ENCODE assay signal across 7 mouse cellular contexts in the genomic region with DNA sequence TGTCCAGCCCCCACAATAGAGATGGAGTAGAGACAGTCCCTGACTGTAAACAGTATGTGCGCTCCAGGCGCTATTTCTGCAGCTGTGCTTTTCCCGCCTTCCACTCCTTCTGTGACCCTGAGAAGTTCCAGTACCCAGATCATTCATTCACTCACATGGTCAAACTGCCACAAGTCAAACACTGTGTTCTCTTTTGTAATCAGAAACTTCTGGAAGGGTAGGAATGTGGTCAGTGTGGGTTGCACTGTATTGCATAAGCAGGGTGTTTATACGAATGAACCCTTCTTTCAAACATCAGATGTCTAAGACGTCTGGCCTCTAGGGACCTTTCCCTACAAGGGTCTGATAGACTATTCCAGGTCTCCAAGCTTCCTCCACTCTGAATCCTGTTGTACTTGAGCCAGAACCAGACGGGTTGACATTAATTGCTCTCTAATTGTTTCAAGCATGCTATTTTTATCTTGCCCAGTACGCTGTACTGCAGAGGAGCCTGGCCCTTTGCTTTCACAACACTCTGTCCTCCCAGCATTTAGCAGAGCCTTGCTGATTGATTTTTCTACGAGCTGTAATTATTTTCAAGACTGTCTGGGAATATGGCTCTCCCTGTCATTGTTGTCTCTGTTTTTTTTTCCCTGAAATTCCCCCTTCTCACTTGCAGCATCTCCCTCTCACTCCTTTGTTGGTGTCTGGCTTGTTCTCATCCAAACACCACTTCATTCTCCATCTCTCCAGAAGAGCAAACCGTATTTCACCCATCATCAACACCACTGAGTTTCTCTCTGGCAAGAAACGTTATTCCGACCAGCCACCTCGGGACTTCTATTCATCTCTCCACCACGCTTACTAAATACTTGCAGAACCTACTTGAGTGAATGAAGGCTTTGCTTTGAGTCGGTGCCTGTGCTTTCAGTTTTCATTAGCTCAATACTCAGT. TPM values are rescaled to one million over a fixed set of nuclear protein-coding genes. Genes with fewer than 3 reads are reported as not detected.
DNase-seq lines count a peak whose midpoint lies in the region; ATAC-seq lines count a peak whose summit lies in the region.

No protein-coding gene starts in this region.

- H3K4me3 ChIP-seq in neural tube, embryonic 15.5 days (replicated peaks), result no peak overlapping the region
- H3K4me3 ChIP-seq in lung, embryonic 15.5 days, result no peak overlapping the region

- H3K36me3 ChIP-seq in neural tube, embryonic 15.5 days, result no peaks in the 10 kb centered on the region
- H3K36me3 ChIP-seq in lung, embryonic 15.5 days, result no peaks in the 10 kb centered on the region

- H3K4me1 ChIP-seq in neural tube, embryonic 15.5 days, result peaks cover 11% of the 10 kb centered on the region; the same call in 1 of the 2 replicates
- peaks cover 17% of the 10 kb centered on the region for H3K4me1 ChIP-seq in lung, embryonic 15.5 days

- no peak for DNase-seq in neural tube, embryonic 10.5 days (ENCODE audit: extremely low spot score, low spot score)
- peak; percentile 97 for DNase-seq in fibroblast of lung, adult 2 months (ENCODE audit: low read depth)
- DNase-seq in heart, postnatal 36 days, result peak; percentile 25 to 67
- no peak for DNase-seq in thymus, postnatal 10 days (ENCODE audit: low spot score in 2 of 2)
- DNase-seq in layer of hippocampus, postnatal 36 days, result no peak

- 64% methylated on average over 14 of the region's 14 CpGs for WGBS in neural tube, embryonic 15.5 days
- 28% methylated on average over 14 of the region's 14 CpGs for WGBS in lung, embryonic 15.5 days

- intact Hi-C loops in heart, postnatal 36 days (cut with DNase I), result no loop called here

- no peaks in the 10 kb centered on the region for H3K9me3 ChIP-seq in neural tube, embryonic 15.5 days (replicated peaks)
- no peaks in the 10 kb centered on the region for H3K9me3 ChIP-seq in lung, embryonic 15.5 days

- 0 out of 2 replicates have a peak overlapping the region, but pooled peaks have one; percentile 7 for H3K27ac ChIP-seq in neural tube, embryonic 15.5 days (replicated peaks)
- peak overlapping the region; percentile 54; the same call in 1 of the 2 replicates for H3K27ac ChIP-seq in lung, embryonic 15.5 days

- no peak overlapping the region for H3K4me2 ChIP-seq in neural tube, embryonic 15.5 days
- H3K4me2 ChIP-seq in lung, embryonic 15.5 days, result peak overlapping the region; percentile 14; the same call in 1 of the 2 replicates

- H3K27me3 ChIP-seq in neural tube, embryonic 15.5 days (replicated peaks), result no peaks in the 10 kb centered on the region
- no peaks in the 10 kb centered on the region for H3K27me3 ChIP-seq in lung, embryonic 15.5 days

- H3K9ac ChIP-seq in neural tube, embryonic 15.5 days (replicated peaks), result no peak overlapping the region
- no peak overlapping the region for H3K9ac ChIP-seq in lung, embryonic 15.5 days

- ATAC-seq in neural tube, embryonic 15.5 days (ENCODE audit: low FRiP score), result no peak
- ATAC-seq in lung, embryonic 15.5 days (ENCODE audit: borderline replicate concordance, extremely low read depth, low FRiP score, low TSS enrichment), result peak; percentile 84

RNA-seq across cellular contexts. Expression of gene Gramd1b, which starts 44.1 kb away (rescaled TPM):
- 14.0 and 16.3 TPM in 2 replicates for polyA plus RNA-seq in neural tube, embryonic 15.5 days (2015; fragmentation: Nextera tagmentation; extraction: Ambion mirVana)
- total RNA-seq in heart, postnatal 36 days (2021), result 10 to 100 TPM; 19.7 to 20.8 TPM
- 3.6 and 5.5 TPM in 2 replicates for polyA plus RNA-seq in lung, embryonic 15.5 days (2015; fragmentation: Nextera tagmentation; extraction: Ambion mirVana)
- 100 to 1,000 TPM; 163 to 172 TPM for total RNA-seq in layer of hippocampus, postnatal 36 days (2021)

Comparison
In these comparisons a context has a peak if more than half of its experiments do, and no peak if none do; other contexts are left out.
1. DNase-seq: peak in fibroblast of lung, adult 2 months (single experiment) and heart, postnatal 36 days (2 of 2); none in neural tube, embryonic 10.5 days (single experiment), thymus, postnatal 10 days (0 of 2) and layer of hippocampus, postnatal 36 days (0 of 2).
2. RNA of gene Gramd1b, which starts 44.1 kb away (total RNA-seq): 163 to 172 TPM in layer of hippocampus, postnatal 36 days; 19.7 to 20.8 TPM in heart, postnatal 36 days; every median in the first group is over 4 times any median in the second.